Mouse (Mus musculus) brain, embryonic 14.5 days (tissue): Measurements from ENCODE around the gene Atp6v1a.

Experiments
- CTCF ChIP-seq: fragments of 200-500 bp; IDR thresholded peaks from 2 replicates; pipeline ENCODE4 v1.5.1; 2012; ENCODE audit warnings: inconsistent platforms, mild to moderate bottlenecking, moderate library complexity, borderline replicate concordance; ENCODE audit not compliant: insufficient read depth, insufficient read length; ENCODE audit errors: extremely low read depth
- POLR2A ChIP-seq: fragments of 200-500 bp; IDR thresholded peaks from 2 replicates; pipeline ENCODE4 v1.6.1; 2012; ENCODE audit warnings: mild to moderate bottlenecking, inconsistent platforms, borderline replicate concordance; ENCODE audit not compliant: poor library complexity, insufficient read depth, insufficient read length, severe bottlenecking; ENCODE audit errors: extremely low read depth

DNA sequence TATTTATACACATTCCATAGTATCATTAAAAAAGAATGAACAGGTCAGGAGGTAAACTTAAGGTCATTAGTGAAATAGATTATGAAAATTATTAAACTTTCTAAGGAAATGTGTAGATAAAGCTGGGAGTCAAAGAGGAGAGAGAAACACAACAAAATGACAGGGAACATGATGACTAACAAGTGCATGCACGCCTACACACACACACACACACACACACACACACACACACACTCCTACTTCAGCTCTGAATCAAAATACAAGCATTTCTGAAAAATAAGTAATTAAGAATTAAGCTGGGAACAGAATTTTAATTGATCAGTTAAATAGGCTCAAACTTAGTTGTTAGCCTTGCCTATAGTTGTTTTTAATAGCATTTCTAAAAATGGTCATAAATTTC, 14.8 kb downstream of the Atp6v1a start:
- no peak for TF ChIP-seq POLR2A
- no peak for TF ChIP-seq CTCF
